Mouse (Mus musculus) neural tube, embryonic 13.5 days (tissue): ENCODE measurements at regions not wholly inside any gene's neighbourhood (a gene's known extent, or its start where the extent isn't known, plus 50 kb on each side); places are given as distances from the start of the nearest gene placed in this dataset.

ENCODE experiments used
- ATAC-seq: fragments of 200-750 bp; cut with Nextera tagmentation; 2 replicates; pipeline ENCODE4 v1.8.0; 2017; ENCODE audit warnings: low read depth, mild to moderate bottlenecking, moderate TSS enrichment, moderate library complexity
- H3K27ac ChIP-seq: fragments of 300-500 bp; sonication (generic); replicated peaks from 2 replicates; pipeline ENCODE4 v1.5.1; 2015; ENCODE audit warnings: moderate library complexity, mild to moderate bottlenecking, inconsistent platforms
- H3K27me3 ChIP-seq: fragments of 300-500 bp; sonication (generic); 2 replicates; pipeline ENCODE4 v1.6.1; 2015; ENCODE audit warnings: mild to moderate bottlenecking, inconsistent platforms
- H3K36me3 ChIP-seq: fragments of 300-500 bp; sonication (generic); 2 replicates; pipeline ENCODE4 v1.6.1; 2015; ENCODE audit warnings: mild to moderate bottlenecking, inconsistent platforms
- H3K4me1 ChIP-seq: fragments of 300-500 bp; sonication (generic); replicated peaks from 2 replicates; pipeline ENCODE4 v1.6.1; 2015; ENCODE audit warnings: inconsistent platforms
- H3K4me2 ChIP-seq: fragments of 300-500 bp; sonication (generic); 2 replicates; pipeline ENCODE4 v1.6.1; 2015; ENCODE audit warnings: inconsistent platforms, mild to moderate bottlenecking, moderate library complexity
- H3K4me3 ChIP-seq: fragments of 300-500 bp; sonication (generic); 2 replicates; pipeline ENCODE4 v1.5.1; 2015; ENCODE audit warnings: mild to moderate bottlenecking, inconsistent platforms
- H3K9ac ChIP-seq: fragments of 300-500 bp; sonication (generic); 2 replicates; pipeline ENCODE4 v1.6.1; 2015; ENCODE audit warnings: moderate library complexity, mild to moderate bottlenecking, inconsistent platforms
- H3K9me3 ChIP-seq: fragments of 300-500 bp; sonication (generic); 2 replicates; pipeline ENCODE4 v1.6.1; 2016; ENCODE audit warnings: inconsistent platforms
- WGBS: fragments of 180-500 bp; shearing (Covaris S2); methylation state at CpG from one replicate; pipeline ENCODE4 v1.1.7; 2015; 5-methylcytosine and 5-hydroxymethylcytosine counted together

DNA sequence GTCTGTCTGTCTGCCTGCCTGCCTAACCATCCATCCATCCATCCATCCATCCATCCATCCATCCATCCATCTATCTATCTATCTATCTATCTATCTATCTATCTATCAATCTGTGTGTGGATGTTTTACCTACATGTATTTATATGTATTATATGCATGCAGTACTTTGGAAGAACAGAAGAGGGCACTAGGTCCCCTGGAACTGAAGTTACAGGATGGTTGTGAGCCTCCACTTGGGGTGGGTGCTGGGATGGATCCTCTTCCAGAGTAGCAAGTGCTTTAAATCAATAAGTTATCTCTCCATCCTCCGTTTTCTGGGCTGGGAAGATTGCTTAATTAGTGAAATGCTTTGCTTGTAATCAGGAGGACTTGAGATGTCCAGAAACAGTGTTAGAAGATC is 54.6 kb upstream of the Medag start:
- Histone ChIP-seq H3K4me1 (peaks cover 22% of the 10 kb centered on the region), H3K9me3 (peaks cover 8% of the 10 kb centered on the region; the same call in 1 of the 2 replicates), H3K36me3 (no peaks in the 10 kb centered on the region), H3K27me3 (no peaks in the 10 kb centered on the region), H3K4me3 (no peak overlapping the region), H3K9ac (no peak overlapping the region), H3K4me2 (no peak overlapping the region), H3K27ac (no peak overlapping the region)
- no peak for ATAC-seq
- WGBS, result 83% methylated on average over 1 of the region's 1 CpGs
